Mouse (Mus musculus) heart, embryonic 10.5 days (tissue): ENCODE measurements around the gene Rfc1. TPM values are rescaled to one million over a fixed set of nuclear protein-coding genes. Genes with fewer than 3 reads are reported as not detected.

Experiments used
- DNase-seq: peaks from one replicate; pipeline ENCODE4 v3.0.0-alpha.2; 2017; ENCODE audit warnings: low spot score
- H3K27ac ChIP-seq: fragments of 300-500 bp; sonication (generic); 2 replicates; pipeline ENCODE4 v1.5.1; 2016; ENCODE audit warnings: mild to moderate bottlenecking
- H3K27me3 ChIP-seq: fragments of 300-500 bp; sonication (generic); 2 replicates; pipeline ENCODE4 v1.6.1; 2016; ENCODE audit warnings: mild to moderate bottlenecking; ENCODE audit not compliant: poor library complexity, insufficient read depth, severe bottlenecking
- H3K36me3 ChIP-seq: fragments of 300-500 bp; sonication (generic); 2 replicates; pipeline ENCODE4 v1.6.1; 2016; ENCODE audit warnings: mild to moderate bottlenecking, moderate library complexity
- H3K4me1 ChIP-seq: fragments of 300-500 bp; sonication (generic); 2 replicates; pipeline ENCODE4 v1.6.1; 2016; ENCODE audit warnings: mild to moderate bottlenecking
- H3K4me3 ChIP-seq: fragments of 300-500 bp; sonication (generic); 2 replicates; pipeline ENCODE4 v1.5.1; 2016; ENCODE audit warnings: mild to moderate bottlenecking, moderate library complexity
- H3K9me3 ChIP-seq: fragments of 300-500 bp; sonication (generic); 2 replicates; pipeline ENCODE4 v1.6.1; 2016; ENCODE audit warnings: mild to moderate bottlenecking, moderate library complexity
- WGBS: fragments of 180-500 bp; shearing (Covaris S2); methylation state at CpG from one replicate; pipeline ENCODE4 v1.1.7; 2016; 5-methylcytosine and 5-hydroxymethylcytosine counted together
- polyA plus RNA-seq: library from polyadenylated mRNA; unstranded; fragments of >200 nt; fragmentation: Nextera tagmentation; extraction: Ambion mirVana; gene quantifications from 2 replicates; pipeline ENCODE4 v1.2.1, GENCODE M21; 2016

The Rfc1 gene
- polyA plus RNA-seq, 1 experiment from 2014 or later: 68.1 TPM

DNA sequence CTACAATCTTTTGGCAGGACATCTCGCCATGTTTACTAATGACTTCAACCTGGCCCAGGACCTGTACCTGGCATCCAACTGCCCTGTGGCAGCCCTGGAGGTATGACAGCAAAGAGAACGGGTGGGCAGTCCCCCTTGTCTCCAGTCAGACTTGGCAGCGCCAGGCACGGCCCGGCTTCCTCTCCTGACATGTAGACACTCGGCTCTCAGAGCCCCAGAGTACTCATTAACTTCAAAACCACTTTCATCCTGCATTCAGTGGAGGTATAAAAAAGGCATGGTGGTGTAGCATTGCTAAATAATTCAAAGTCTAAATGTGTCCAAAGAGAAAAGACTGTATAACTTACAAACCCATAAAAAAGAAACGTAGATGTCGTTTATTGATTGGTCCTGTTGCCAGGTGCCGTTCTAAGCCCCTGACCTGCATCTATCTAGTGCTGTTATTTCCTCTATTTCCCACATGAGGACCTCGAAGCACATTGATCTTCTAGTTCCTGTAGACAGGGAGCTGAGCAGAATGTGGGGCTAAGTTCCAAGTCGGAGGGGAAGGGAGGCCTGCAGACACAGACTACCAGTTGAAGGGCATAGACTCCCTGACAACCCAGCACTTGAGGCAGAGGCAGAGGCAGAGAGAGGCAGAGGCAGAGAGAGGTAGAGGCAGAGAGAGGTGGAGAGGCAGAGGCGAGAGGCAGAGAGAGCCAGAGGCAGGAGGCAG is 104.0 kb downstream of the Rfc1 start:
- Histone ChIP-seq H3K4me1 (no peaks in the 10 kb centered on the region), H3K27ac (no peak overlapping the region), H3K27me3 (no peaks in the 10 kb centered on the region), H3K4me3 (no peak overlapping the region), H3K36me3 (peaks cover 21% of the 10 kb centered on the region), H3K9me3 (no peaks in the 10 kb centered on the region)
- WGBS: 77% methylated on average over 12 of the region's 12 CpGs
- no peak for DNase-seq

GRCm38 (mm10) chr5:65224056-65224455 is 111.4 kb downstream of the Rfc1 start:
- H3K36me3 ChIP-seq: peaks cover 22% of the 10 kb centered on the region
- H3K4me3 ChIP-seq: no peak overlapping the region
- WGBS: 69% methylated on average over 5 of the region's 5 CpGs
- H3K4me1 ChIP-seq: peaks cover 6% of the 10 kb centered on the region; the same call in 1 of the 2 replicates
- no peak overlapping the region for H3K27ac ChIP-seq
- peak; percentile 51 for DNase-seq
- H3K9me3 ChIP-seq: no peaks in the 10 kb centered on the region
- H3K27me3 ChIP-seq: no peaks in the 10 kb centered on the region

GRCm38 (mm10) chr5:65221037-65221436 is 114.4 kb downstream of the Rfc1 start:
- no peak overlapping the region for H3K27ac ChIP-seq
- peaks cover 6% of the 10 kb centered on the region; the same call in 1 of the 2 replicates for H3K4me1 ChIP-seq
- H3K4me3 ChIP-seq: no peak overlapping the region
- H3K27me3 ChIP-seq: no peaks in the 10 kb centered on the region
- WGBS: 52% methylated on average over 7 of the region's 7 CpGs
- peak; percentile 61 for DNase-seq
- no peaks in the 10 kb centered on the region for H3K9me3 ChIP-seq
- H3K36me3 ChIP-seq: 0 out of 2 replicates have a peak, but pooled peaks cover 10% of the 10 kb centered on the region

DNA sequence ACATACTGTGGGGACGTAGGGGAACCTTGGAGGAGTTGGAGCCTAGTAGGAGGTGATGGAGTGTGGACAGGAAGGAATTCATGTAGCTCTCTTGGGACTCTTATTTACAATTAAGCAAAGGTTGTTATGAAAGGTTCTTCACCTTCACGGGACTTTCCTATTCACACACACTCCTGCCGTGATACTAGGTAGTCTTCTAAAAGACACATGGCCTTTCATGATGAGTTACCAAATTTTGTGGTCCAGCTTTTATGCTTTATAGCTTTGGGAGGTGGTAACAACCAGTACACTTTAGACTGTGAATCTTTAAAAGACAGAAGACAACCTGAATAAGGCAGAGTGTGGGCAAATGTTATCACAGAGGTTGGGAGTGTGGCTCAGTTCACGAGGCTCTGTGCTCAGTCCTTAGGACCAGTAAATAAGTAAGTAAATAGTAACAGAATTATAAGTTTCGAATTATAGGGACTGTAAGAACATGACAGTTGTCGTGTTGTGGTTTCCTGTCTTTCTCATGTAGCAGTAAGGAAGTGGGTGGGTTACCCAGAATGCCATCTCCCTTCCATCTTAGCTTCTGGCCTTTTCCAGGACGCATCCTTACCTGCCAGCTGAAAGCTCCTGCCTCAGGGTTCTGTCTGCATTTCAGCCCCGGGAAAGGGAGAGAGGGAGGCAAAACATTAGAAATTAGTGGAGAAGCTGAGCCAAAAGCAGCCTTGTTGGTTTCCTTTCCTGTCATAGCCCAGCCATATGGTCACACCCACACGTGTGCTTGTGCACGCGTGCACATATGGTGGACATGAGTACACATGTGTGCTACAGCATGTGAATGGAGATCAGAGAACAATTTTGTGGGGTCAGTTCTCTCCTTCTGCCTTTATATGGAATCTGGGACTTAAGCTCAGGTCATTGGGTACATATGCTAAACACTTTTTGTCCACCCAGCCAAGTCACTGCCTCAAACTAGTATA is 117.9 kb downstream of the Rfc1 start:
- DNase-seq: peak; percentile 19
- Histone ChIP-seq H3K36me3 (no peaks in the 10 kb centered on the region), H3K27me3 (no peaks in the 10 kb centered on the region), H3K4me3 (no peak overlapping the region), H3K4me1 (peaks cover 5% of the 10 kb centered on the region; the same call in 1 of the 2 replicates), H3K9me3 (no peaks in the 10 kb centered on the region), H3K27ac (no peak overlapping the region)
- 83% methylated on average over 11 of the region's 11 CpGs for WGBS

GRCm38 (mm10) chr5:65213321-65213720 is 122.1 kb downstream of the Rfc1 start:
- Histone ChIP-seq H3K27ac (no peak overlapping the region), H3K9me3 (no peaks in the 10 kb centered on the region), H3K27me3 (no peaks in the 10 kb centered on the region), H3K4me1 (no peaks in the 10 kb centered on the region), H3K36me3 (no peaks in the 10 kb centered on the region), H3K4me3 (no peak overlapping the region)
- 21% methylated on average over 7 of the region's 7 CpGs for WGBS
- DNase-seq: no peak

Other genes starting within 250 kb of the Rfc1 start
- gene Tmem156, start 243.5 kb downstream of the Rfc1 start, polyA plus RNA-seq: 0.12 and 0.13 TPM in 2 replicates
- gene Klhl5, start 228.1 kb downstream of the Rfc1 start, polyA plus RNA-seq: 12.9 and 13.0 TPM in 2 replicates
- gene Wdr19, start 136.0 kb downstream of the Rfc1 start, polyA plus RNA-seq: 7.3 and 8.4 TPM in 2 replicates
- 0.18 and 2.8 TPM in 2 replicates for gene Klb, start 12.6 kb upstream of the Rfc1 start, polyA plus RNA-seq
- gene Rpl9, start 55.8 kb upstream of the Rfc1 start, polyA plus RNA-seq: 726 and 840 TPM in 2 replicates
- 64.5 and 67.8 TPM in 2 replicates for gene Lias, start 55.8 kb upstream of the Rfc1 start, polyA plus RNA-seq
- gene Ugdh, start 100.3 kb upstream of the Rfc1 start, polyA plus RNA-seq: 99.8 and 135 TPM in 2 replicates
- not detected in 2 replicates for gene Gm43552, start 157.2 kb upstream of the Rfc1 start, polyA plus RNA-seq
- gene Smim14, start 201.5 kb upstream of the Rfc1 start, polyA plus RNA-seq: 99.0 and 106 TPM in 2 replicates
- 170 and 199 TPM in 2 replicates for gene Ube2k, start 201.6 kb upstream of the Rfc1 start, polyA plus RNA-seq